Mouse (Mus musculus): ENCODE results near the gene Ppp1r12b.

Ppp1r12b gene

DNA sequence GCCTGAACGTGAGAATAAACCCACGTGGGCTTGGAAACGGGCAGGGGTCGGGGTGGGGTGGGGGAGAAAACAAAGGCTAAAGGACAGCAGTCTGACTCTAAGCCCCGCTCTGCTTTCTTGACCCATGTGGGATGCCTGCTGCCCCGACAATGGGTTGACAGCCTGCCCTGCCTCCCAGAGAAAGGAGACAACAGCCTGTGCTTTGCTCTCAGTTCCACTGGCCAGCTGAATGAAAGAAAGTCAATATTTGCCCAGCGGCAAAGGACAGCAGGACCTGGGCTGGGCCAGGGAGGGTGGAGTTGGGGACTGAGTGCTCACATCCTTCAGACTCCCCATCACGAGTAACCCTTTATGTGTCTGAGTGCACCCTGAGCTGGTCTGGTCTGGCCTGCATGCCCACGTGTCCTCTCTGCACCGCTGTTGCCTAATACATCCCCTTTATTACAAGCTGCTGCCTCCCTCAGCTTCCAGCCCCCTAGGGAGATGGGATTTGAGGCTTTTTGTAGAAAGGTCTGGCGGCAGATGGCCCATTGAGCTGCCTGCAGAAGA, 242.2 kb downstream of the Ppp1r12b start:
- DNase-seq: no peak

DNA sequence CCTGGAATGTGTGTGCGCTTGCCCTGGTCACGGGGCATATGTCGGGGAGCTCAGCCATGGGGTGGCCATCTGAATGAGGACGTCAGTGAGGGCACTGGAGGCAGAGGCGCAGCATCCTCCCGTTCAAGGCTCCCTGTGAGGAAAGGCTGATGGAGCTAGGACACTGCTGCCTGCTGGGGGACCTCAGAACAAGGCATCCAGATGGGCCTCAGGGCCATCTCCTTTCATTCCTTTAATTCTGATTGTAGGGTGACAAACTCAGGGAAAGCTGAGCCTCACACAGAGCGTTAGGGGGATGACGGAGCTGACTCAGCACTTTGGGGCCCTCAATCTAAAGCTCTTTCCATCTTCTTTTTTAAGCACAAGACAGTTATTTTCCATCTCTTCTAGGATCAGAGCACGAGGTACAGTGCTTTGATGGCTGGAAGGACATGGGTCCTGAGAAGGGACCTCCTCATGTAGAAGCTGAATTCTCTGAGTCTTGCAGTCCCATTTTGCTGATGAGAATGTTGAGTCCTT, 242.9 kb downstream of the Ppp1r12b start:
- no peak for DNase-seq

DNA sequence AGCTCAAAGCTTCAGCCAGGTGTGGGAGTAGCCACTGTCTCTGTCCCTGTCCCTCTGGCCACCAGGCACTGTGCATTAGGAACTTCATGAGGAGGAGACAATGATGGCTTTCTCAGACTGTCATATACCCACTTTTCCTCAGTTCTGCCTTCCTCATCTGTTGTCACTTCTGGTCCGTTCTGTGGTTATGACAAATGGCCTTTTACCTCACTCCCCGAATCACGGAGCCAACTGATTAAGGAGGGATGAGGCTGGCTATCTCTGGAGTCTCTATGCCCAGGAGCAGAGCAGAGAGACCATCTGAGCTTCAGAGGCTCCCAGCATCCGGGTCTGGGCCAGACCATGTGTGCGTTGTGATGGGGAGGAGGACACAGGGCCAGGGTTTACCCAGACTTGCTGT, 244.1 kb downstream of the Ppp1r12b start:
- no peak for DNase-seq

DNA sequence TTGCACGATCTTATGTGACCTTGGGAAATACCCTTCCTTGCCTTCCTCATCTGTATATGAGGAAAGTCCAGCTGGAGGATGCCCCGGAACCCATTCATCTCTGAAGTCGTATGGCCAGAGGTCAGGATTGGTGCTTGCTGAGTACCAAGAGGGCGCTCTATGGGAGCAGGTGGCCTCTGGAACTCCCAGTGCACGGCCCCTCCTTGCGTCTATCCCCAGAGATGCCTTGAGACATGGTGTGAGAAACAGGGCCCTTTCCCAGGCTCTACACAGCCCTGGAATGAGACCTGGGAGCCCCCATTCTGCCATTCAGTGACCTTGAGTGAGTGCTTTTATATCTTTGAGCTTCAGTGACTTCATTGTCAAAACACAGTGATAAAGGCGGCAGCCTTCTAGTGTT, 244.7 kb downstream of the Ppp1r12b start:
- DNase-seq: no peak

DNA sequence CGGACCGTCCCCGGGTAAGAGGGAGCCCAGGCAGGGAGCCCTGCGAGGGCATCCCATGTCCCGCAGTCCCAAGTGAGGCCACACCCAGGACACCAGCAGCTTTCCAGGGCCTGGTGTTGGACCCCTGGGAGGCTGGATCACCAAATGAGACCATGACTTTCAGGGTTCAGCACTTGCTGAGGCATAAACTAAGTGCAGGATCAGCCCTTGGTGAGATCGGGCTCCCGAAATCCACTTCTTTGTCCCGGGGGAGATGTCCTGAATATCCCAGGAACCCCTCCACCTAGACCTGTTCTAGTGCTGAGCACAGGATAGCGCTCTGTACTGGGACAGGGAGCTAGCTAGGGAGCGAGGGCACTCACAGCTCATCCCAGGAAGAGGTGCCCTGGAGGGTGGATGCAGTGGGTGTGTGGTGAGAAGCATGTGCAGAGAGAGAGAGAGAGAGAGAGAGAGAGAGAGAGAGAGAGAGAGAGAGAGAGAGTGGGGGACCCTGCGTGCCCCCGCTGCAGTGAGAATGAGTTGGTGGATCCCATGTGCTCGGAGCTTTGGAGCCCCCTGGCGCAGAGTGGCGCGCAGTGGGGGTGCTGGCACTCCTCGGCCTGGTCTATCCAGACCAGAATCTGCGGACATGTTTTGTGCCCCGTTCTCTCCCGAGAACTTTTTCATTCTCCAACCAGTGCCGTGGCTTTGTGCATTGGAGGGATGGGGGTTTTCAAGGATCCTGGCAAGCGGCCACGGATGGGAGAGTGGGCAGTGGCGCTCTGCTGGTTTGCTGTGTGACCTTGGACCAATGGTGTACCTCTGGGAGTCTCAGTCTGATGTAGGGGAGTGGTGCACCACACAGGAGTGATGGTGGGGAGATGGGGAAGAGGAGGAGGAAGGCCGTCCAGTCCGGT, 246.1 kb downstream of the Ppp1r12b start:
- DNase-seq: no peak

DNA sequence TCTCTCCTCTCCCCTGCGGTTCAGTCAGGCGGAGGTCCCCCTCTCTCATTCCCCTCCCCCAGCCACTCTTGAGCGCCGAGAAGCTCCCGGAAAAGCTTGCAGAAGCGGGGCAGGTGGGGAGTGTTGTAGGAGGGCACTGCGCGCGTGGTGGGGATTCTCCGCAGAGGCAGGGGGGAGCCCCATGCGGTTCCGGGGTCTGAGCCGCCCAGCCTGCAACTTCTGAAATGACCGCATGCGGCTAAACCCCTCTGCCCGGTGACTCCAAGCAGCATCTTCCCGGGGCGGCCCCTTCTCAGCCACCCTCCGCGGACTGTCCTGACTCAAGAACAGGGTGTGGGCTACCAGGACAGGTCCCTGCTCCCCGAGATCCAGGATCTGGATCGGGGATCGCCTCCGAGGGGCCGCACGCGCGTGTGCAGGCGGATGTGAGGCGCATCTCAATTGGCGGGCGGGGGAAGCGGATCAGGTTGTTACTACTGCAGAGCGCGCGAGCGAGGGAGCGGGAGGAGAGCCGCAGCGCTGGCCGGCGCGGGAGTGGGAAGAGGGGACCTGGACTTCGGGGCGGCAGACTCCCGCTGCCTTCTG, 246.8 kb downstream of the Ppp1r12b start:
- peak; percentile 40 for DNase-seq

DNA sequence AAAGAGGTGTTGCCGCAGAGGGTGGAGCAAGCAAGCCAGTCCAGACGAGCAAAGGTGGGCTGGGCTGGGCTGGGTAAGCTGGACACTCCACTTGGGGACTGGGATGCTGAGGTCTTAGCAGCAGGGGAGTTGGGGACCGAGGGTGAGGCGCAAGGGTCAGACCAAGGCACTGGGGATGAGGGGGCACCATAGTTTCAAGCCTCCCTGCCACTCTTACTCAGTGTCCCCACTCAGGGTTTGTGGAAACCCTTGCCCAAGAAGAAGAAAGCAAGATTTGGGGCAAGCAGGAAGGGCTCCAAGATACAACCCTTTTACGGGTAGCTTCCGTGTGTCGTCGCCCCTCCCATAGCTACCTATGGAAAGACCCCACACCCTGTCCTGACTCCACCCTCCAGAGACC, 247.5 kb downstream of the Ppp1r12b start:
- no peak for DNase-seq

DNA sequence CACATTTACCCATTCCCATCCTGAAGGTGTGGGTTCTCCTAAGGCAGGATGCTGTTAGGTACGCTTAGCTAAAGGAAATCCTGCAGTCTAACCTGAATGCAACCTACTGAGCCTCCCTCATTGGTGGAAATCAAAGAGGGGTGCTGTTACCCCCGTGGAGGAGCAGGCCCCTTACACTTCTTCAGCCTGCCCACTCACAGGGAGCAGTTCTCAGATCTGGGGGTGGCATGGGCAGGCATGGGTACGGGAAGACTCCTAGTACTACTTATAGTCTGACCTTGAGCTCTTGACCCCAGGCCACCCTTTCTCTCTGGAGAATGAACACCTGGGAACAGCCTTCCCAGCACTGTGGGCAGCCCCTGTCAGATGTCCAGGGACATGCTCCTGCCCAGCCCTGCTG, 248.2 kb downstream of the Ppp1r12b start:
- no peak for DNase-seq

DNA sequence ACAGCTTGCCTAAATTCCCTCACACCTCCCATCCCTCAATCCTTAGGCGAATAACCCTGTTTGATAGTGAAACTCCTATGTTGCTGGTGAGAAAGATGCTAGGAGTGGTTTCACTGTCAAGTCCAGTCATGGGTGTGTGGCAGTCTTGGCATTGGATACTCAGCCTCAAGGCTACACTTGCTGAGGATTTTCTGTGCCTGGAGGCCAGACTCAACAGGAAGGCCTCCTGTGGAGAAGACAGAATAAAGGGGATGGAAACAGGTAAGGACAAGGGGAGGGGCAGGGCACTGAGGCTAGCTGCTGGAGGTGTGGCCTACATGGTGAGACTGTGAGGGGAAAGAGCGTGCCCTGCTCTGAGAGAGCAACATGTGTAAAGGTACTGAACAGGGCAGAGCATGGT, 249.2 kb downstream of the Ppp1r12b start:
- DNase-seq: no peak
